Mouse (Mus musculus) lung, adult 2 months (tissue): ENCODE measurements around the gene Ccdc85b.

Source experiments
- CTCF ChIP-seq: fragments of 200-500 bp; IDR thresholded peaks from 2 replicates; pipeline ENCODE4 v1.5.1; 2011; ENCODE audit warnings: mild to moderate bottlenecking, low read length, control low read depth; ENCODE audit not compliant: insufficient read depth
- POLR2A ChIP-seq: fragments of 200-500 bp; IDR thresholded peaks from 2 replicates; pipeline ENCODE4 v1.6.1; 2011; ENCODE audit warnings: low read depth, mild to moderate bottlenecking, control low read depth, low read length, borderline replicate concordance; ENCODE audit errors: extremely low read depth

GRCm38 (mm10) chr19:5430408-5430807 is 27.3 kb downstream of the Ccdc85b start:
- TF ChIP-seq CTCF (no peak), POLR2A (no peak)
